Mouse (Mus musculus): ENCODE results near the gene 1500011B03Rik.

- TF ChIP-seq POLR2A (IDR thresholded peaks at IDR 0.05; ENCODE audit: control insufficient read depth, extremely low read depth, insufficient read depth, low read length, poor library complexity), result no peak
- TF ChIP-seq CTCF (IDR thresholded peaks at IDR 0.05; ENCODE audit: borderline replicate concordance, control insufficient read depth, extremely low read depth, insufficient read depth, low read length, poor library complexity), result no peak
Measured at GRCm38 (mm10) chr5:114808385-114808784, 14.9 kb downstream of the 1500011B03Rik start.
